Mouse (Mus musculus): ENCODE measurements around the gene Usp54.

Usp54 gene

GRCm38 (mm10) chr14:20640644-20641437 is at the start of gene Usp54:
Gene Usp54, minus strand, starts transcription at chr14:20641063.
- peak; percentile 96 for DNase-seq

GRCm38 (mm10) chr14:20689009-20689408 is 48.1 kb upstream of the Usp54 start:
- DNase-seq, result no peak

GRCm38 (mm10) chr14:20686576-20686975 is 45.7 kb upstream of the Usp54 start:
- no peak for DNase-seq

- peak; percentile 56 for DNase-seq
Measured at GRCm38 (mm10) chr14:20682498-20682897, 41.6 kb upstream of the Usp54 start.

- DNase-seq, result no peak
Measured at GRCm38 (mm10) chr14:20681742-20682141, 40.9 kb upstream of the Usp54 start.

- DNase-seq, result no peak
Measured at GRCm38 (mm10) chr14:20677906-20678305, 37.0 kb upstream of the Usp54 start.

- DNase-seq, result peak; percentile 94
Measured at GRCm38 (mm10) chr14:20674064-20674833, 33.4 kb upstream of the Usp54 start, which contains the start of gene Sec24c. Gene Sec24c, plus strand, starts transcription at chr14:20674308.

GRCm38 (mm10) chr14:20673735-20674063 is 32.8 kb upstream of the Usp54 start:
- DNase-seq, result peak; percentile 80

- DNase-seq, result peak; percentile 49
Measured at GRCm38 (mm10) chr14:20672990-20673389, 32.1 kb upstream of the Usp54 start.

- peak; percentile 79 for DNase-seq
Measured at GRCm38 (mm10) chr14:20668154-20668810, 27.4 kb upstream of the Usp54 start, which contains the start of gene Synpo2l. Gene Synpo2l, minus strand, starts transcription at chr14:20668354.

GRCm38 (mm10) chr14:20667469-20667868 is 26.6 kb upstream of the Usp54 start:
- DNase-seq, result no peak

- no peak for DNase-seq
Measured at GRCm38 (mm10) chr14:20664436-20664835, 23.6 kb upstream of the Usp54 start.

GRCm38 (mm10) chr14:20663601-20664000 is 22.7 kb upstream of the Usp54 start:
- no peak for DNase-seq

- DNase-seq, result no peak
Measured at GRCm38 (mm10) chr14:20662740-20663139, 21.9 kb upstream of the Usp54 start.

- DNase-seq, result peak; percentile 65
Measured at GRCm38 (mm10) chr14:20661661-20662331, 20.9 kb upstream of the Usp54 start.

- DNase-seq, result peak; percentile 95
Measured at GRCm38 (mm10) chr14:20660827-20661660, 20.2 kb upstream of the Usp54 start.

GRCm38 (mm10) chr14:20659687-20660086 is 18.8 kb upstream of the Usp54 start:
- no peak for DNase-seq

GRCm38 (mm10) chr14:20658902-20659301 is 18.0 kb upstream of the Usp54 start:
- DNase-seq, result no peak

- no peak for DNase-seq
Measured at GRCm38 (mm10) chr14:20658326-20658725, 17.5 kb upstream of the Usp54 start.

- no peak for DNase-seq
Measured at GRCm38 (mm10) chr14:20656361-20656760, 15.5 kb upstream of the Usp54 start, which contains the start of gene Myoz1. Gene Myoz1, minus strand, starts transcription at chr14:20656540.

- no peak for DNase-seq
Measured at GRCm38 (mm10) chr14:20655731-20656130, 14.9 kb upstream of the Usp54 start.
